Mouse (Mus musculus) forebrain, postnatal 0 days (tissue): ENCODE measurements at regions not wholly inside any gene's neighbourhood (a gene's known extent, or its start where the extent isn't known, plus 50 kb on each side); places are given as distances from the start of the nearest gene placed in this dataset.

Experiments used
- ATAC-seq: fragments of 200-750 bp; cut with Nextera tagmentation; 2 replicates; pipeline ENCODE4 v1.8.0; 2017; ENCODE audit warnings: mild to moderate bottlenecking, moderate library complexity
- DNase-seq: peaks from one replicate; pipeline ENCODE4 v3.0.0-alpha.2; 2015
- H3K27ac ChIP-seq: fragments of 300-500 bp; sonication (generic); 2 replicates; pipeline ENCODE4 v1.5.1; 2014; ENCODE audit warnings: low read depth, mild to moderate bottlenecking, antibody characterized with exemption, low read length, moderate library complexity, mixed read lengths
- H3K27me3 ChIP-seq: fragments of 300-500 bp; sonication (generic); 2 replicates; pipeline ENCODE4 v1.6.1; 2014; ENCODE audit warnings: mild to moderate bottlenecking, low read length, mixed read lengths; ENCODE audit not compliant: insufficient read depth
- H3K36me3 ChIP-seq: fragments of 300-500 bp; sonication (generic); 2 replicates; pipeline ENCODE4 v1.6.1; 2014; ENCODE audit warnings: mild to moderate bottlenecking, moderate library complexity; ENCODE audit not compliant: insufficient read depth
- H3K4me1 ChIP-seq: fragments of 300-500 bp; sonication (generic); 2 replicates; pipeline ENCODE4 v1.6.1; 2014; ENCODE audit warnings: antibody characterized with exemption; ENCODE audit not compliant: insufficient read depth
- H3K4me2 ChIP-seq: fragments of 300-500 bp; sonication (generic); 2 replicates; pipeline ENCODE4 v1.6.1; 2014; ENCODE audit warnings: low read depth, mild to moderate bottlenecking, moderate library complexity
- H3K4me3 ChIP-seq: fragments of 300-500 bp; sonication (generic); 2 replicates; pipeline ENCODE4 v1.5.1; 2014; ENCODE audit warnings: low read depth, low read length, mixed read lengths
- H3K9ac ChIP-seq: fragments of 300-500 bp; sonication (generic); 2 replicates; pipeline ENCODE4 v1.6.1; 2014; ENCODE audit warnings: mild to moderate bottlenecking
- H3K9me3 ChIP-seq: fragments of 300-500 bp; sonication (generic); 2 replicates; pipeline ENCODE4 v1.6.1; 2016; ENCODE audit warnings: low read length
- CTCF ChIP-seq: sonication (generic); IDR thresholded peaks from 2 replicates; pipeline ENCODE4 v1.5.1; 2016; ENCODE audit warnings: antibody characterized with exemption, control low read depth, low read depth
- WGBS: fragments of 180-500 bp; shearing (Covaris S2); extraction: QIAGEN DNeasy Blood & Tissue Kit; methylation state at CpG from one replicate; pipeline ENCODE4 v1.1.7; 2014; 5-methylcytosine and 5-hydroxymethylcytosine counted together

DNA sequence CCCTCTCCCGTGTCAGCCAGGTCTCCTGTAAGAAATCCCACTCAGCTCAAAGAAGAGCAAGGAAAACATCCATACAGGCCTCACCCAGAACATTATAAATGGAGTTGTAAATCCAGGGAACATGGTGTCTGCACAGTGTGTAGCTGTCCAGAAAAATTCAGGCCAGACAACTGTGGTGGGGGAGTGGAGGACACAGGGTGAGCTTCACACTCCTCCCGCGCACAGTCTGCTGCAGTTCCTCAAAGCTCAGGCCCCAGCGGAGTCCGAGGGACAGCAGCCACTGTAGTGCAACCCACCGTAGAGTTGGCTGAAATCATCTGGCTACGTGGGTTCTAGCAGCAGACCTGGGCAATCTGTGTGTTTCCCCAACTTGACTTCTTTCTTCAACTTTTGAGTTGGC is 62.9 kb upstream of the Klf4 start:
- Histone ChIP-seq H3K4me1 (no peaks in the 10 kb centered on the region), H3K4me3 (no peak overlapping the region), H3K9ac (no peak overlapping the region), H3K9me3 (no peaks in the 10 kb centered on the region), H3K4me2 (no peak overlapping the region), H3K27ac (no peak overlapping the region), H3K27me3 (no peaks in the 10 kb centered on the region), H3K36me3 (no peaks in the 10 kb centered on the region)
- WGBS, result 89% methylated on average over 7 of the region's 7 CpGs
- DNase-seq, result no peak
- no peak for ATAC-seq
- no peak for TF ChIP-seq CTCF

DNA sequence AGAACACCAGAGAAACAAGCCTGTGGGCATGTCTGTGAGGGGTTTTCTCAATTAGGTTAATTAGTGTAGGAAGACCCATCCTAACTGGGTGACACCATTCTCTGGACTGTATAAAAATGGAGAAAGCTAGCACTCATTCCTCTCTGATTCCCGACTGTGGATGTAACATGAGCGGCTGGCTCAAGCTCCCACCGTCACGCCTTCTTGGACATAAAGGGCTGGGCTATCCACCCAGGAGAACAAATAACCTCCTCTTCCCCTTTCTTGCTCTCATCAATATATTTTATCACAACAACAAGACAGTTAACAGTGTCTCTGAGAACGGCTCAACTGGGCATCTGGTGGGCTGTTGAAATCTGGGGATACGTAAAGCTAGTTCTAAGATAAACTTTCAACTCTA is 62.4 kb upstream of the Klf4 start:
- Histone ChIP-seq H3K4me3 (no peak overlapping the region), H3K27me3 (no peaks in the 10 kb centered on the region), H3K36me3 (no peaks in the 10 kb centered on the region), H3K27ac (no peak overlapping the region), H3K9ac (no peak overlapping the region), H3K9me3 (no peaks in the 10 kb centered on the region), H3K4me1 (no peaks in the 10 kb centered on the region), H3K4me2 (no peak overlapping the region)
- ATAC-seq (no peak), DNase-seq (no peak)
- no peak for TF ChIP-seq CTCF
- 85% methylated on average over 6 of the region's 6 CpGs for WGBS

- H3K36me3 ChIP-seq, result no peaks in the 10 kb centered on the region
- no peaks in the 10 kb centered on the region for H3K27me3 ChIP-seq
- no peak overlapping the region for H3K9ac ChIP-seq
- H3K4me2 ChIP-seq, result no peak overlapping the region
- H3K4me1 ChIP-seq, result no peaks in the 10 kb centered on the region
- no peak for DNase-seq
- no peak overlapping the region for H3K4me3 ChIP-seq
- H3K9me3 ChIP-seq, result no peaks in the 10 kb centered on the region
- no peak overlapping the region for H3K27ac ChIP-seq
- no peak for TF ChIP-seq CTCF
- 17% methylated on average over 3 of the region's 3 CpGs for whole genome bisulfite sequencing
- no peak for ATAC-seq
These were observed 60.9 kb upstream of the Klf4 start for GRCm38 (mm10) chr4:55593132-55593531.

DNA sequence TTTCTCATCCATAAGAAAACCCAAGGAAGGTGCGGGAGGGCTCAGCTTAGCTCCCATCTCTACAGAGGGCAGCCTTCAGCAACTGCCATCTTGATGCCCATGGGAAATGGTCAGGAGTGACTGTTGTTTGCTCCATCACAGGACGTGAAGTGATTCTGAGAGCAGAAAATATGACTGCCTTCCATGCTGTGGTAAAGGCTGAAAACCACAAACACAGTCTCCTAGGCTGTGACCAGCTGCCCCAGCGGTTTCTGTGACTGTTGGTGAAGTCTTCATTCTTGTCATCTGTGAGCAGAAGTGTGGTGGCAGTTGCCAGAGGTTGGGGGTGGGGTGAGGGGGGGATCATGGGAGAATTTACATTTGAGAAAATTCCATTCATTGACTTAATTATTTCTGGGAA is 53.9 kb upstream of the Klf4 start:
- H3K36me3 ChIP-seq, result no peaks in the 10 kb centered on the region
- no peaks in the 10 kb centered on the region for H3K9me3 ChIP-seq
- no peak overlapping the region for H3K27ac ChIP-seq
- H3K9ac ChIP-seq, result no peak overlapping the region
- H3K4me1 ChIP-seq, result no peaks in the 10 kb centered on the region
- DNase-seq (no peak), ATAC-seq (no peak)
- WGBS, result 86% methylated on average over 3 of the region's 3 CpGs
- no peak overlapping the region for H3K4me2 ChIP-seq
- no peaks in the 10 kb centered on the region for H3K27me3 ChIP-seq
- TF ChIP-seq CTCF, result no peak
- H3K4me3 ChIP-seq, result no peak overlapping the region

DNA sequence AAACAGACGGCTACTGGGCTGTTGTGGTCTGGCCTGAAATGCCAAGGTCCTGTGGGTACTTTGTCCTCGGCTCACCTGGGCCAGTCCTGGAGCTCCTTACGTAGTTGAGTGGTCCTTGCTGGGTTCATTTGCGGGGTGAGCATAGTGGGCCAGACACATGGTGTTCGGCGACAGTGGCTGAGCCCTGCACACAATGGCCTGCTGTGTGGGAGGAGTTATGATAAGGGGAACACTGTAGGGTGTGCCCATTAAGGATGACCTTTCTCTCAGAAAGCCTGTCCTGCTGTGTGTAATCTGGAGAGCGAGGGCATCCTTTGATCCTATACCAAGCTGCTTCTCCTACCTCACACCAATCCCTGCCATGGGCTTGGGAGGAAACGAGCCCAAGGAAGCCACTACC is 51.3 kb upstream of the Klf4 start:
- DNase-seq (no peak), ATAC-seq (no peak)
- Histone ChIP-seq H3K27ac (no peak overlapping the region), H3K4me2 (no peak overlapping the region), H3K36me3 (no peaks in the 10 kb centered on the region), H3K9ac (no peak overlapping the region), H3K4me1 (no peaks in the 10 kb centered on the region), H3K9me3 (no peaks in the 10 kb centered on the region), H3K4me3 (no peak overlapping the region), H3K27me3 (no peaks in the 10 kb centered on the region)
- TF ChIP-seq CTCF, result no peak
- WGBS, result 62% methylated on average over 8 of the region's 8 CpGs
